Mouse (Mus musculus) erythroblast, adult 5-6 weeks (primary cell): ENCODE results near the gene Il18. TPM values are rescaled to one million over a fixed set of nuclear protein-coding genes. Genes with fewer than 3 reads are reported as not detected.
A peak's percentile ranks its signal among the peaks of the same experiment; 100 is the strongest.
"Not testable (repeated sequence)": the region's sequence is repeated elsewhere in the genome, so short reads cannot be mapped to it uniquely, and the experiment has no call there.

ENCODE experiments used
- ATAC-seq: replicated peaks from 2 replicates; pipeline ENCODE4 v1.8.0; 2016; ENCODE audit warnings: moderate number of reproducible peaks, mild to moderate bottlenecking, moderate TSS enrichment, inconsistent platforms; ENCODE audit not compliant: poor library complexity, low FRiP score, severe bottlenecking
- total RNA-seq, 2 experiments: library from RNA; stranded (forward) in 1 of 2; stranded (reverse) in 1 of 2; fragments of 150-400 nt in 1 of 2; fragments of 200-764, 138-1000 nt in 1 of 2; gene quantifications; 2 replicates each; pipeline versions ENCODE4 v1.2.3 to v1.2.4; 2015 to 2017; ENCODE audit warnings: low replicate concordance in 2 of 2

The Il18 gene
- total RNA-seq, 2 experiments from 2014 or later, result 3.7 TPM; not detected in 1

GRCm38 (mm10) chr9:50601536-50601935 lies 46.9 kb downstream of the Il18 start:
- ATAC-seq, result no peak

DNA sequence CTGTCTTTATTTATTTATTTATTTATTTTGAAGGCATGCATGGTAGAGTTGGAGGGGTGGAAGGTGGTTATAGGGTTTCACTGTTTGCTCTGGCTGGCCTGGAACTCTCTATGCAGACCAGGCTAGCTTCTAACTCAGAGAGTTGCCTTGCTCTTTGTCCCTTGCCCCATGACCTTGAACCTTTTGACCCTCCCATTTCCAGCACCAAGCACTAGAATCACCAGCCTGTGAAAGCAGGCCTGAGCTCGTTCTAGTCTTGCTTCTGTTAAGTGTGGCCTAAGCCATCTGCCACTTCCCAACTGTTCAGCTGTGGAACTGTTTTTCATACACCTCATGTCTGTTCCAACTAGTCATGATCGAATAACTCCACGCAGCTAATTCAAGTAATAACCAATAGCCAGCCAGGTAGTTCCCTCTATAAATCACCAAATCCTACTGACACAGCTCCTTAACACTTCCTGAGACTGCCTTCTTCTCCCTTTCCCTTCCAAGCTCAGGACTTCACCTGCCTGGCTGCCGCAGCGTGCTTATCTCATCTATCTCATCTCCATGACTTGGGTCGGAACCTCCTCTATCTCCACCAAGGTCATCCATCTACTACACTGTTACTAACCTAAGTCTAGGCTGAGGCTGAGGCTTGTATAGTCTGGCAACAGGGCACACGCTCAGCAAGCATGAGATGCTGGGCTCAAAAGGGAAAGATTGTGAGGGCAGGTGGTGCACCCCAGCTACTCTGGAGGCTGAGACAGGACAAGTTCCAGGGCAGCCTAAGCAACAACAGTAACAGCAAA lies 47.6 kb downstream of the Il18 start:
- ATAC-seq, result no peak

GRCm38 (mm10) chr9:50603189-50603997 lies 48.8 kb downstream of the Il18 start, which contains the start of the genes Sdhd and Timm8b:
Sdhd (minus strand) TSS chr9:50603812.
Timm8b (plus strand) TSS chr9:50603910.
- ATAC-seq, result peak; percentile 97

GRCm38 (mm10) chr9:50603998-50604324 lies 49.3 kb downstream of the Il18 start:
- peak; percentile 79 for ATAC-seq

- ATAC-seq, result peak; percentile 34
Measured at GRCm38 (mm10) chr9:50604338-50604737, 49.7 kb downstream of the Il18 start.

DNA sequence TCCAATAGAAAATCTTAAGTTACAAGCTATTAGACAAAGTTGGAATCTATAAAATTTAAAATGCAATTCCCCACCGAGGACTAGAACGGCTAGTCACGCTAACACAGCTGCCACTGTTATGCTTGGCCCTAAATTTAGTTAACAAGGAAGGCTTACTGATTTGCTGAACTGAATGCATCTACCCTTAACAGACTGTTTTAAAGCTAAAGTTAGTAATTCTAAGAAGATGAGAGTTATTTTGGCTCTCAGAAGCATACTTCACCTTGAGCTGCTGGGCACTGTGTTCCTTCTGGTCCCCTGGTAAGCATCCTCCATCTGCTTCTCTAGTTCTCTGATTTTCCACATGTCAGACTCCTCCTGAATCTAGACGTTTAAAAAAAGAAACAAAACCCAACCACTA lies 57.5 kb downstream of the Il18 start:
- ATAC-seq, result no peak

DNA sequence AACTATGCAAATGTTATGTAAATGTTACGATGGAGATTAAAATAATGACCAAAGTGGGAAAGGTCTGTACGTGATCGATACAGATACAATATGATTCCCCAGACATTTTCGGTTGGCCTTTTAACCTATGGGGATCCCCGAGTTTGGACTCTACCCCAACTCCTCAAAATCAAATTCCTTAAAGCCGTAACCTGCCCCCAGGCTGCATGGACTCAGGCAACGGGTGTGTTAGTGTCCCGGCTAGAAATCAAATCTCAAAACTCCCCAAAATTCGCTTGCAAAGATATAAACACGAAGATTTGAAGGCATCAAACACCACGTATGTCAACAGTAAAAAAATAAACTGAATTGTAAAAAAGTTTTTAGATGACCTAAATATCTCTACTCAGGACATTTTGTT lies 61.5 kb downstream of the Il18 start:
- ATAC-seq, result no peak

- ATAC-seq, result peak; percentile 91
Measured at GRCm38 (mm10) chr9:50616766-50617603, 62.4 kb downstream of the Il18 start, which contains the start of the genes Pih1d2 and Nkapd1. Pih1d2 (plus strand) TSS chr9:50617321. Nkapd1 (minus strand) TSS chr9:50617464.

GRCm38 (mm10) chr9:50617794-50618330 lies 63.2 kb downstream of the Il18 start:
- ATAC-seq, result no peak

DNA sequence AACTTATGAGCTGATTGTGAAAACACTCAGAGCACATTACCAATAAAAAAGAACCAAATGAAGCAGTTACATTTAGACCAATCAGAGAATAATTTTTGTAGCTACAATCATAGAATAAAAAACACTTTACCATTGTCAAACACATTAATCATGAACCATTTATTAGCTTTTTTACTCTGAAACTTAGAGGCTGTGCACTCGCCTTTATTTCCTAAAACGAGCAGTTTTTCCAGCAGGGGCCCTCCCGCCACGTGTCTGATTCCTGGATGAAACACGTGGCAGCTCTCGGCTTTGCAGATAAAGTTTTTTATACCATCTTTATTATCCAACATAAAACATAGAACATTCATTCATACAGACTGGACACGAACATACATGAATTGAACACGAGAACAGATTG lies 76.3 kb downstream of the Il18 start:
- ATAC-seq, result not testable (repeated sequence)

Other genes with a start within 250 kb of the Il18 start
- gene Rpl10-ps3, start 209.9 kb upstream of the Il18 start, total RNA-seq (2015; ENCODE audit: low replicate concordance), result 286 and 303 TPM in 2 replicates
- gene Rpl10-ps3, start 209.9 kb upstream of the Il18 start, total RNA-seq (2017; ENCODE audit: low replicate concordance), result 66.1 and 101 TPM in 2 replicates
- gene Plet1, start 60.3 kb upstream of the Il18 start, total RNA-seq (2015; ENCODE audit: low replicate concordance), result not detected in 2 replicates
- gene Plet1, start 60.3 kb upstream of the Il18 start, total RNA-seq (2017; ENCODE audit: low replicate concordance), result not detected in 2 replicates
- 16.3 and 20.5 TPM in 2 replicates for gene Pts, start 26.1 kb upstream of the Il18 start, total RNA-seq (2015; ENCODE audit: low replicate concordance)
- gene Pts, start 26.1 kb upstream of the Il18 start, total RNA-seq (2017; ENCODE audit: low replicate concordance), result 15.8 and 19.4 TPM in 2 replicates
- gene Bco2, start 354 bp downstream of the Il18 start, total RNA-seq (2015; ENCODE audit: low replicate concordance), result 0.84 and 1.7 TPM in 2 replicates
- gene Bco2, start 354 bp downstream of the Il18 start, total RNA-seq (2017; ENCODE audit: low replicate concordance), result 0.17 and 2.0 TPM in 2 replicates
- gene Tex12, start 6.5 kb downstream of the Il18 start, total RNA-seq (2015; ENCODE audit: low replicate concordance), result not detected in 2 replicates
- gene Tex12, start 6.5 kb downstream of the Il18 start, total RNA-seq (2017; ENCODE audit: low replicate concordance), result not detected in 2 replicates
- gene Sdhd, start 49.0 kb downstream of the Il18 start, total RNA-seq (2015; ENCODE audit: low replicate concordance), result 50.0 and 63.1 TPM in 2 replicates
- 26.2 and 57.2 TPM in 2 replicates for gene Sdhd, start 49.0 kb downstream of the Il18 start, total RNA-seq (2017; ENCODE audit: low replicate concordance)
- gene Timm8b, start 49.1 kb downstream of the Il18 start, total RNA-seq (2015; ENCODE audit: low replicate concordance), result 21.1 and 27.1 TPM in 2 replicates
- gene Timm8b, start 49.1 kb downstream of the Il18 start, total RNA-seq (2017; ENCODE audit: low replicate concordance), result 27.5 and 70.9 TPM in 2 replicates
- gene Pih1d2, start 62.5 kb downstream of the Il18 start, total RNA-seq (2015; ENCODE audit: low replicate concordance), result not detected in 2 replicates
- gene Pih1d2, start 62.5 kb downstream of the Il18 start, total RNA-seq (2017; ENCODE audit: low replicate concordance), result 0.42 and 1.0 TPM in 2 replicates
- gene Nkapd1, start 62.6 kb downstream of the Il18 start, total RNA-seq (2015; ENCODE audit: low replicate concordance), result 9.0 and 15.3 TPM in 2 replicates
- gene Nkapd1, start 62.6 kb downstream of the Il18 start, total RNA-seq (2017; ENCODE audit: low replicate concordance), result 5.3 and 7.2 TPM in 2 replicates
- gene Dlat, start 105.0 kb downstream of the Il18 start, total RNA-seq (2015; ENCODE audit: low replicate concordance), result 16.7 and 19.8 TPM in 2 replicates
- 6.7 and 16.4 TPM in 2 replicates for gene Dlat, start 105.0 kb downstream of the Il18 start, total RNA-seq (2017; ENCODE audit: low replicate concordance)
- gene Dixdc1, start 184.7 kb downstream of the Il18 start, total RNA-seq (2015; ENCODE audit: low replicate concordance), result not detected in 2 replicates
- 0.68 TPM in 1 of 2 replicates, not detected in the other for gene Dixdc1, start 184.7 kb downstream of the Il18 start, total RNA-seq (2017; ENCODE audit: low replicate concordance)
- gene 2310030G06Rik, start 191.7 kb downstream of the Il18 start, total RNA-seq (2015; ENCODE audit: low replicate concordance), result not detected in 2 replicates
- not detected in 2 replicates for gene 2310030G06Rik, start 191.7 kb downstream of the Il18 start, total RNA-seq (2017; ENCODE audit: low replicate concordance)
- not detected in 2 replicates for gene Cryab, start 196.5 kb downstream of the Il18 start, total RNA-seq (2015; ENCODE audit: low replicate concordance)
- gene Cryab, start 196.5 kb downstream of the Il18 start, total RNA-seq (2017; ENCODE audit: low replicate concordance), result not detected in 2 replicates
- gene Hspb2, start 197.5 kb downstream of the Il18 start, total RNA-seq (2015; ENCODE audit: low replicate concordance), result not detected in 2 replicates
- not detected in 2 replicates for gene Hspb2, start 197.5 kb downstream of the Il18 start, total RNA-seq (2017; ENCODE audit: low replicate concordance)
- gene Fdxacb1, start 213.4 kb downstream of the Il18 start, total RNA-seq (2015; ENCODE audit: low replicate concordance), result 2.5 and 5.8 TPM in 2 replicates
- gene Fdxacb1, start 213.4 kb downstream of the Il18 start, total RNA-seq (2017; ENCODE audit: low replicate concordance), result 2.2 and 3.5 TPM in 2 replicates
- 46.1 and 60.4 TPM in 2 replicates for gene Alg9, start 220.2 kb downstream of the Il18 start, total RNA-seq (2015; ENCODE audit: low replicate concordance)
- gene Alg9, start 220.2 kb downstream of the Il18 start, total RNA-seq (2017; ENCODE audit: low replicate concordance), result 18.0 and 28.7 TPM in 2 replicates
- 30.6 and 50.6 TPM in 2 replicates for gene 1110032A03Rik, start 220.7 kb downstream of the Il18 start, total RNA-seq (2015; ENCODE audit: low replicate concordance)
- gene 1110032A03Rik, start 220.7 kb downstream of the Il18 start, total RNA-seq (2017; ENCODE audit: low replicate concordance), result 38.8 and 44.6 TPM in 2 replicates